Mouse (Mus musculus) intestine, postnatal 0 days (tissue): ENCODE measurements around the gene Tmod4. TPM values are rescaled to one million over a fixed set of nuclear protein-coding genes. Genes with fewer than 3 reads are reported as not detected.

ENCODE experiments used
- ATAC-seq: fragments of 200-750 bp; cut with Nextera tagmentation; 2 replicates; pipeline ENCODE4 v1.8.0; 2017; ENCODE audit warnings: mild to moderate bottlenecking, moderate TSS enrichment, moderate library complexity
- H3K27ac ChIP-seq: fragments of 300-500 bp; sonication (generic); 2 replicates; pipeline ENCODE4 v1.5.1; 2014; ENCODE audit warnings: mild to moderate bottlenecking, low read depth, low read length, moderate library complexity
- H3K27me3 ChIP-seq: fragments of 300-500 bp; sonication (generic); replicated peaks from 2 replicates; pipeline ENCODE4 v1.6.1; 2014; ENCODE audit warnings: low read length, mixed read lengths; ENCODE audit not compliant: control insufficient read depth, insufficient read depth
- H3K36me3 ChIP-seq: fragments of 300-500 bp; sonication (generic); 2 replicates; pipeline ENCODE4 v1.6.1; 2014; ENCODE audit warnings: mild to moderate bottlenecking, moderate library complexity; ENCODE audit not compliant: control insufficient read depth, insufficient read depth
- H3K4me1 ChIP-seq: fragments of 300-500 bp; sonication (generic); replicated peaks from 2 replicates; pipeline ENCODE4 v1.6.1; 2014; ENCODE audit warnings: antibody characterized with exemption, low read length, mixed read lengths; ENCODE audit not compliant: control insufficient read depth, insufficient read depth
- H3K4me2 ChIP-seq: fragments of 300-500 bp; sonication (generic); replicated peaks from 2 replicates; pipeline ENCODE4 v1.6.1; 2014; ENCODE audit warnings: low read depth, mild to moderate bottlenecking, moderate library complexity
- H3K4me3 ChIP-seq: fragments of 300-500 bp; sonication (generic); 2 replicates; pipeline ENCODE4 v1.5.1; 2014; ENCODE audit warnings: low read depth, low read length
- H3K9ac ChIP-seq: fragments of 300-500 bp; sonication (generic); 2 replicates; pipeline ENCODE4 v1.6.1; 2014; ENCODE audit warnings: mild to moderate bottlenecking, low read depth, low read length
- H3K9me3 ChIP-seq: fragments of 300-500 bp; sonication (generic); 2 replicates; pipeline ENCODE4 v1.6.1; 2016; ENCODE audit warnings: mixed run types; ENCODE audit not compliant: control insufficient read depth
- CTCF ChIP-seq: sonication (generic); IDR thresholded peaks from 2 replicates; pipeline ENCODE4 v1.5.1; 2016; ENCODE audit warnings: low read depth, mild to moderate bottlenecking, control low read depth, antibody characterized with exemption, moderate library complexity
- WGBS: fragments of 180-500 bp; shearing (Covaris S2); extraction: QIAGEN DNeasy Blood & Tissue Kit; methylation state at CpG from one replicate; pipeline ENCODE4 v1.1.7; 2014; 5-methylcytosine and 5-hydroxymethylcytosine counted together
- polyA plus RNA-seq: library from polyadenylated mRNA; unstranded; fragments of >200 nt; fragmentation: Nextera tagmentation; extraction: Ambion mirVana; gene quantifications from 2 replicates; pipeline ENCODE4 v1.2.1, GENCODE M21; 2015

The Tmod4 gene
- polyA plus RNA-seq, 1 experiment from 2014 or later, result 0.44 TPM

DNA sequence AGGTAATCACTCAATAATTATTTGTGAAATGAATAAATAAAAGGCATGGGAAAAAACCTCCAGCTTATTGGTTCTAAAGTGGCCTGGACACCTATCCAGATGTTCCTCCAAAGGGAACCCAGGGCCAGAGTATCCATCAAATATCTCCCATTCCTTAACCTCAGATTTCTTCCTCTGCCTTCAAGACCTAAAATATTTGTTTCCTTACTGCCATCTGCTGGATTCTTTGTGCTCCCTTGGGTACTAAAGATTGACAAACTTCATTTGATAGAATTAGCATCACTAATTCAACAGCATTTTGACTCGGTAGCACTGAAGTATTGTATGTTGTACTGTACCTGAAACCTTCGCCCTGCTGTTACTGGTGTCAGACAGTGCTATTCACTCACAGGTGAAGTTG is 16.4 kb upstream of the Tmod4 start:
- Histone ChIP-seq H3K27me3 (no peaks in the 10 kb centered on the region), H3K9ac (no peak overlapping the region), H3K4me2 (no peak overlapping the region), H3K36me3 (no peaks in the 10 kb centered on the region; the same call in 1 of the 2 replicates), H3K4me3 (no peak overlapping the region), H3K27ac (no peak overlapping the region), H3K4me1 (no peaks in the 10 kb centered on the region), H3K9me3 (no peaks in the 10 kb centered on the region)
- peak; percentile 54 for TF ChIP-seq CTCF
- WGBS, result 58% methylated on average over 2 of the region's 2 CpGs
- ATAC-seq, result no peak

DNA sequence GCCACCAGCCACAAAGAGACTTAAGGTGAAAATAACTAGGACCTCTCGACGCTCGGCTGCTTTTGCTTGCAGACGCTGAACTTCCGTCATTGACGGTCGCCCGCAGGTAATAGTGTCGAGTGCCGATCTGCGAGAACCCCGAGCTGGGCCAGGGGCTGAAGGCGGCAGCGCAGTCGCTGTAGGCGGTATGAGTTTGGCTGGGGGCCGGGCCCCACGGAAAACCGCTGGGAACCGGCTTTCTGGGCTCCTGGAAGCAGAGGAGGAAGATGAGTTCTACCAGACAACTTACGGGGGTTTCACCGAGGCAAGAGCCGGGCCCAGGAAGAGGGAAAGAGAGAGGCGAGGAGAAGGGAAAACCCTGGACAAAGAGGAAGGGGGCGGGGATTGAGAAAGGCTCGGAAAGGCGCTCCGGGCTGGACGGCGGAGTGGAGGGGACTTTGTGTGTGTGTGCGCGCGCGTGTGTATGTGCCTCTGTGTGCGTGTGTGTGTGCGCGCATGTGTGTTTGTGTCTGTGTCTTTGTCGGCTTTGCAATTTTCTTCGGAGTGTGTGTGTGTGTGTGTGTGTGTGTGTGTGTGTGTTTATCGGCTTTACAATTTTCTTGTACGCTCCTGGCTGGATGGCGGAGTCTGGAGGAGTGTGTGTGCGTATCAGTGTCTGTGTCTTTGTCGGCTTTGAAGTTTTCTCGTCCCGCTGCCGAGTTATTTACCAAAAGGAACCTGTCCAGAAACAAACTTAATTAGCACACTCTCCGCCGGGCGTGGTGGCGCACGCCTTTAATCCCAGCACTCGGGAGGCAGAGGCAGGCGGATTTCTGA is 13.2 kb upstream of the Tmod4 start, which contains the start of gene Vps72:
Gene Vps72, plus strand, starts transcription at position 112 of the 816 bp plus-strand sequence.
- peaks cover 14% of the 10 kb centered on the region for H3K36me3 ChIP-seq
- no peaks in the 10 kb centered on the region for H3K27me3 ChIP-seq
- peak within 1 kb of the TSS; percentile 72 for H3K4me3 ChIP-seq
- peak within 1 kb of the TSS; percentile 76 for H3K9ac ChIP-seq
- H3K27ac ChIP-seq, result peak within 1 kb of the TSS; percentile 90
- no peak for TF ChIP-seq CTCF
- H3K4me1 ChIP-seq, result no peaks in the 10 kb centered on the region
- H3K4me2 ChIP-seq, result peak within 1 kb of the TSS; percentile 56
- peak; percentile 59 for ATAC-seq
- H3K9me3 ChIP-seq, result no peaks in the 10 kb centered on the region
- under 1% methylated on average over 54 of the region's 54 CpGs for WGBS

- peaks cover 15% of the 10 kb centered on the region for H3K36me3 ChIP-seq
- H3K27me3 ChIP-seq, result no peaks in the 10 kb centered on the region
- H3K9me3 ChIP-seq, result no peaks in the 10 kb centered on the region
- WGBS, result 86% methylated on average over 1 of the region's 1 CpGs
- no peak for ATAC-seq
- no peak overlapping the region for H3K4me2 ChIP-seq
- H3K27ac ChIP-seq, result no peak overlapping the region
- no peak overlapping the region for H3K9ac ChIP-seq
- no peak for TF ChIP-seq CTCF
- H3K4me3 ChIP-seq, result no peak overlapping the region
- H3K4me1 ChIP-seq, result no peaks in the 10 kb centered on the region
Measured at GRCm38 (mm10) chr3:95112760-95113159, 11.5 kb upstream of the Tmod4 start.

DNA sequence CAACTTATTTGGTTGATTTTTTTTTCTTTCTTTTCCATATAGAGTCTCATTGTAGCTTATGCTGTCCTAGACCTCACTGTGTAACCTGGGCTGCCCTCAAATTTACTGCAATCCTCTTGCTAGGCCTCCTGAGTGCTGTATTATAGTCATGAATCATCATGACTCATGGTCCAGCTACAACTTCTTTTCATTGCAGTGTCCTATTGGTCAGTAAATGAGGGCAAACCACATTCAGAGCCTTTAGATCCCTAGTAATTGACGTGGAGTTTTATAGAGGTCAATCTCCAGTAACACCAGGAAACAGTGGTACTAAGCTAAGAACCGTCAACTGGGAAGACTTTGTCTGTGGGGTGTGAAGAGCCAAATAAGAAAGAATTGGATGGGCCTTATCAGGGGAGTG is 6.5 kb upstream of the Tmod4 start:
- Histone ChIP-seq H3K4me1 (no peaks in the 10 kb centered on the region), H3K27me3 (no peaks in the 10 kb centered on the region), H3K9ac (no peak overlapping the region), H3K36me3 (peaks cover 62% of the 10 kb centered on the region), H3K9me3 (no peaks in the 10 kb centered on the region), H3K4me3 (no peak overlapping the region), H3K4me2 (no peak overlapping the region), H3K27ac (peak overlapping the region; percentile 2; the same call in 1 of the 2 replicates)
- TF ChIP-seq CTCF, result no peak
- WGBS, result 48% methylated on average over 2 of the region's 2 CpGs
- ATAC-seq, result peak; percentile 57; the same call in 1 of the 2 replicates

- no peak overlapping the region for H3K9ac ChIP-seq
- WGBS, result 68% methylated on average over 6 of the region's 6 CpGs
- no peak overlapping the region for H3K4me3 ChIP-seq
- peaks cover 47% of the 10 kb centered on the region for H3K36me3 ChIP-seq
- no peak for ATAC-seq
- no peaks in the 10 kb centered on the region for H3K9me3 ChIP-seq
- no peak for TF ChIP-seq CTCF
- no peaks in the 10 kb centered on the region for H3K27me3 ChIP-seq
- H3K4me2 ChIP-seq, result no peak overlapping the region
- no peak overlapping the region for H3K27ac ChIP-seq
- no peaks in the 10 kb centered on the region for H3K4me1 ChIP-seq
Measured at GRCm38 (mm10) chr3:95121580-95121979, 2.7 kb upstream of the Tmod4 start.

GRCm38 (mm10) chr3:95124972-95125371 is 696 bp downstream of the Tmod4 start:
- ATAC-seq, result no peak
- no peaks in the 10 kb centered on the region for H3K4me1 ChIP-seq
- no peak for TF ChIP-seq CTCF
- H3K36me3 ChIP-seq, result peaks cover 46% of the 10 kb centered on the region
- H3K27me3 ChIP-seq, result no peaks in the 10 kb centered on the region
- no peak overlapping the region for H3K4me2 ChIP-seq
- H3K4me3 ChIP-seq, result no peak overlapping the region
- H3K9me3 ChIP-seq, result no peaks in the 10 kb centered on the region
- no peak overlapping the region for H3K27ac ChIP-seq
- H3K9ac ChIP-seq, result no peak overlapping the region
- WGBS, result 20% methylated on average over 5 of the region's 5 CpGs
